ENCODE assay signal across 11 mouse cellular contexts in genomic region chr5:149647367-149648115, GRCm38 (mm10). TPM values are rescaled to one million over a fixed set of nuclear protein-coding genes. Genes with fewer than 3 reads are reported as not detected.
A peak's percentile ranks its signal among the peaks of the same experiment; 100 is the strongest.
DNase-seq lines count a peak whose midpoint lies in the region; ATAC-seq and TF ChIP-seq lines count a peak whose summit lies in the region.
"Had no signal": no experiment of that assay in that cellular context is flagged by ENCODE, and none has a peak within 500 bp of the region (broad histone marks: within the 10 kb centered on the region; RNA-seq: fewer than 3 reads in every experiment).

No protein-coding gene starts in this region.

- no peaks in the 10 kb centered on the region for H3K36me3 ChIP-seq in intestine, postnatal 0 days (ENCODE audit: control insufficient read depth, insufficient read depth)
- H3K36me3 ChIP-seq in intestine, embryonic 15.5 days: no peaks in the 10 kb centered on the region
- peaks cover 19% of the 10 kb centered on the region for H3K36me3 ChIP-seq in G1E (replicated peaks)

- H3K4me2 ChIP-seq in intestine, postnatal 0 days (replicated peaks; ENCODE audit: low read depth): no peak overlapping the region
- no peak overlapping the region for H3K4me2 ChIP-seq in intestine, embryonic 15.5 days (replicated peaks)
- H3K4me2 ChIP-seq: lung, embryonic 14.5 days had no signal

- no peak overlapping the region for H3K27ac ChIP-seq in intestine, postnatal 0 days (ENCODE audit: low read depth, low read length)
- H3K27ac ChIP-seq in intestine, embryonic 15.5 days: no peak overlapping the region

- no peak overlapping the region for H3K4me3 ChIP-seq in intestine, postnatal 0 days (ENCODE audit: low read depth, low read length)
- no peak overlapping the region for H3K4me3 ChIP-seq in intestine, embryonic 15.5 days (replicated peaks)
- H3K4me3 ChIP-seq in G1E (ENCODE audit: low read depth, low read length): peak overlapping the region; percentile 38; the same call in 1 of the 2 replicates

- no peaks in the 10 kb centered on the region for H3K27me3 ChIP-seq in intestine, postnatal 0 days (replicated peaks; ENCODE audit: control insufficient read depth, insufficient read depth, low read length)
- H3K27me3 ChIP-seq in intestine, embryonic 15.5 days (replicated peaks): no peaks in the 10 kb centered on the region
- H3K27me3 ChIP-seq in G1E (ENCODE audit: insufficient read depth, low read length): no peaks in the 10 kb centered on the region

- no peak for ATAC-seq in intestine, postnatal 0 days
- ATAC-seq in intestine, embryonic 15.5 days: no peak
- ATAC-seq in G1E (ENCODE audit: extremely low read depth, insufficient number of reproducible peaks, low FRiP score, poor library complexity, severe bottlenecking): no peak
- ATAC-seq in megakaryocyte-erythroid progenitor cell, adult 5-6 weeks (replicated peaks; ENCODE audit: low FRiP score, low TSS enrichment, poor library complexity, severe bottlenecking): peak; percentile 23

- H3K9me3 ChIP-seq in intestine, postnatal 0 days (ENCODE audit: control insufficient read depth): no peaks in the 10 kb centered on the region
- no peaks in the 10 kb centered on the region for H3K9me3 ChIP-seq in intestine, embryonic 15.5 days
- 0 out of 2 replicates have a peak, but pooled peaks cover 2% of the 10 kb centered on the region for H3K9me3 ChIP-seq in G1E (replicated peaks)

- H3K4me1 ChIP-seq in intestine, postnatal 0 days (replicated peaks; ENCODE audit: control insufficient read depth, insufficient read depth, low read length): no peaks in the 10 kb centered on the region
- peaks cover 2% of the 10 kb centered on the region; the same call in 1 of the 2 replicates for H3K4me1 ChIP-seq in intestine, embryonic 15.5 days (replicated peaks)
- peaks cover 67% of the 10 kb centered on the region for H3K4me1 ChIP-seq in G1E (ENCODE audit: insufficient read depth, low read depth, low read length)

- no peak for DNase-seq in G1E (ENCODE audit: low spot score)
- peak; percentile 75 for DNase-seq in brain, adult 2 months (ENCODE audit: low read depth, low spot score)
- DNase-seq in cerebellum, adult 11-12 months: no peak
- DNase-seq in spleen, adult 12 weeks (ENCODE audit: low spot score): no peak
- no peak for DNase-seq in spleen, postnatal 14 days (ENCODE audit: low spot score in 2 of 2)
- DNase-seq: right cerebral cortex, adult 18-20 months; thymus, postnatal 14 days had no signal

- no peak overlapping the region for H3K9ac ChIP-seq in intestine, postnatal 0 days (ENCODE audit: low read depth, low read length)
- H3K9ac ChIP-seq in intestine, embryonic 15.5 days: no peak overlapping the region
- H3K9ac ChIP-seq: lung, embryonic 14.5 days had no signal

- WGBS in intestine, postnatal 0 days: 69% methylated on average over 8 of the region's 8 CpGs
- WGBS in intestine, embryonic 15.5 days: 63% methylated on average over 8 of the region's 8 CpGs

- TF ChIP-seq CTCF in intestine, postnatal 0 days (IDR thresholded peaks at IDR 0.05; ENCODE audit: low read depth): peak; percentile 57
- TF ChIP-seq CTCF in G1E (IDR thresholded peaks at IDR 0.05; ENCODE audit: low read depth, low read length): no peak

RNA-seq across cellular contexts. Expression of gene Hsph1, which starts 11.4 kb away (rescaled TPM):
- 9.0 and 10.0 TPM in 2 replicates for polyA plus RNA-seq in intestine, postnatal 0 days (2015; fragmentation: Nextera tagmentation; extraction: Ambion mirVana)
- polyA plus RNA-seq in intestine, embryonic 15.5 days (2015; fragmentation: Nextera tagmentation; extraction: Ambion mirVana): 54.8 and 56.8 TPM in 2 replicates
- total RNA-seq in G1E (2014; fragmentation: Nextera tagmentation): 75.9 and 79.0 TPM in 2 replicates
- total RNA-seq in G1E (2017): 22.5 and 30.2 TPM in 2 replicates
- polyA plus RNA-seq in G1E (2012): 113 and 145 TPM in 2 replicates
- 136 and 180 TPM in 2 replicates for total RNA-seq in megakaryocyte-erythroid progenitor cell, adult 5-6 weeks (2014; fragmentation: Nextera tagmentation)
- total RNA-seq in megakaryocyte-erythroid progenitor cell, adult 5-6 weeks (2017): 91.7 and 104 TPM in 2 replicates

RNA-seq across cellular contexts. Expression of gene B3glct, which starts 30.5 kb away (rescaled TPM):
- 10.7 and 11.2 TPM in 2 replicates for polyA plus RNA-seq in intestine, postnatal 0 days (2015; fragmentation: Nextera tagmentation; extraction: Ambion mirVana)
- 11.2 and 12.3 TPM in 2 replicates for polyA plus RNA-seq in intestine, embryonic 15.5 days (2015; fragmentation: Nextera tagmentation; extraction: Ambion mirVana)
- total RNA-seq in G1E (2014; fragmentation: Nextera tagmentation) (15.4 and 18.1 TPM in 2 replicates), G1E (2017) (3.3 and 4.6 TPM in 2 replicates)
- polyA plus RNA-seq in G1E (2012): 3.6 and 5.2 TPM in 2 replicates
- total RNA-seq in megakaryocyte-erythroid progenitor cell, adult 5-6 weeks (2014; fragmentation: Nextera tagmentation): 24.9 and 33.7 TPM in 2 replicates
- total RNA-seq in megakaryocyte-erythroid progenitor cell, adult 5-6 weeks (2017): 13.9 and 29.8 TPM in 2 replicates
